Mouse (Mus musculus): ENCODE results near the gene Tceal7. TPM values are rescaled to one million over a fixed set of nuclear protein-coding genes. Genes with fewer than 3 reads are reported as not detected.
"Not testable (repeated sequence)": the region's sequence is repeated elsewhere in the genome, so short reads cannot be mapped to it uniquely, and the experiment has no call there.

The Tceal7 gene
- total and polyA plus RNA-seq, 2 experiments from 2014 or later: 2.4 to 4.1 TPM

DNA sequence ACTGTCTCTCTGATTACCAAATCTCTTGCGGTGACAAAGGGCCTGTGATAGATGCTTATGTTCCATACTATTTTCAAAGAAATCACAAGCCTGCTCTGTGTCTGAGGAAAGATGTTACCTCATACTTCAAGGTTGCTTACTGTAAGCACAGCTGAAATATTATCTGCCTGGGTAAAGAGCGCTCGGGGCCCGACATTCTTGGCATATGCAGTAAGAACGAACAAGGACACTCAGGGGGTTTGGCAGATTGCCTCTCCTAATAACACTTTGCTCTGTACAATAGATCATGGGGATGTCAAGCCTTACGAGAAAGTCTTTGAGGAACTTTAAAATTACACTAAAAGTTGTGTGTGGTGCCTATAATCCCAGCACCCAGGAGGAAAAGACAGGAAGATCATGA lies 34.2 kb downstream of the Tceal7 start:
- no peaks in the 10 kb centered on the region for H3K36me3 ChIP-seq (ENCODE audit: insufficient read depth, low read length)
- no peaks in the 10 kb centered on the region for H3K4me1 ChIP-seq (ENCODE audit: insufficient read depth, low read length)
- no peak for TF ChIP-seq CTCF (IDR thresholded peaks at IDR 0.05; ENCODE audit: low read depth)
- H3K27me3 ChIP-seq (ENCODE audit: insufficient read depth, low read length): no peaks in the 10 kb centered on the region
- WGBS: 72% methylated on average over 6 of the region's 6 CpGs
- H3K4me2 ChIP-seq (ENCODE audit: low read depth, low read length): no peak overlapping the region
- H3K27ac ChIP-seq: no peak overlapping the region
- DNase-seq (ENCODE audit: low spot score): no peak
- no peak overlapping the region for H3K9ac ChIP-seq (replicated peaks; ENCODE audit: low read length)
- H3K9me3 ChIP-seq (ENCODE audit: low read length): no peaks in the 10 kb centered on the region
- H3K4me3 ChIP-seq (ENCODE audit: low read length): no peak overlapping the region
- no peak for ATAC-seq

DNA sequence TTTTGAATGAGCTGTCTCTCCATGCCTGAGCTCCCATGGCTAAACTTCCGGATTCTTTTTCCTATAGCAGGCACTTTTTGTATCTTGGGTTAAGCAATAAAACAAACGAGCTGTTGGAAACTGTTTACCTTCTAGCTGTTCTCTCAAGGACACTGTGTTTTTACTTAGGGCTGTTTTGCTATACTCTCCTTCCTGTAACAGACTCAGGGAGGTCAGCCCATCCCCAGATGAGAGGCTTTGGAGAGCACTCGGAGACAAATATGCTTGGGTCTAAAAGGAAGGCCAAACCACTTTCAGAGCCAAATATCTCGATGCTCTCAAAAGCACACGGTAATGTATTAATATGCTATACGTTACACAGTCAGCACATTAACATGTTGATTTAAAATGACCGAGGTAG lies 35.1 kb downstream of the Tceal7 start:
- no peaks in the 10 kb centered on the region for H3K36me3 ChIP-seq (ENCODE audit: insufficient read depth, low read length)
- no peak overlapping the region for H3K27ac ChIP-seq
- no peaks in the 10 kb centered on the region for H3K27me3 ChIP-seq (ENCODE audit: insufficient read depth, low read length)
- whole genome bisulfite sequencing: 82% methylated on average over 7 of the region's 7 CpGs
- no peak overlapping the region for H3K4me3 ChIP-seq (ENCODE audit: low read length)
- no peak for TF ChIP-seq CTCF (IDR thresholded peaks at IDR 0.05; ENCODE audit: low read depth)
- no peak overlapping the region for H3K4me2 ChIP-seq (ENCODE audit: low read depth, low read length)
- H3K4me1 ChIP-seq (ENCODE audit: insufficient read depth, low read length): no peaks in the 10 kb centered on the region
- H3K9me3 ChIP-seq (ENCODE audit: low read length): no peaks in the 10 kb centered on the region
- no peak overlapping the region for H3K9ac ChIP-seq (replicated peaks; ENCODE audit: low read length)
- ATAC-seq: no peak
- DNase-seq (ENCODE audit: low spot score): no peak

DNA sequence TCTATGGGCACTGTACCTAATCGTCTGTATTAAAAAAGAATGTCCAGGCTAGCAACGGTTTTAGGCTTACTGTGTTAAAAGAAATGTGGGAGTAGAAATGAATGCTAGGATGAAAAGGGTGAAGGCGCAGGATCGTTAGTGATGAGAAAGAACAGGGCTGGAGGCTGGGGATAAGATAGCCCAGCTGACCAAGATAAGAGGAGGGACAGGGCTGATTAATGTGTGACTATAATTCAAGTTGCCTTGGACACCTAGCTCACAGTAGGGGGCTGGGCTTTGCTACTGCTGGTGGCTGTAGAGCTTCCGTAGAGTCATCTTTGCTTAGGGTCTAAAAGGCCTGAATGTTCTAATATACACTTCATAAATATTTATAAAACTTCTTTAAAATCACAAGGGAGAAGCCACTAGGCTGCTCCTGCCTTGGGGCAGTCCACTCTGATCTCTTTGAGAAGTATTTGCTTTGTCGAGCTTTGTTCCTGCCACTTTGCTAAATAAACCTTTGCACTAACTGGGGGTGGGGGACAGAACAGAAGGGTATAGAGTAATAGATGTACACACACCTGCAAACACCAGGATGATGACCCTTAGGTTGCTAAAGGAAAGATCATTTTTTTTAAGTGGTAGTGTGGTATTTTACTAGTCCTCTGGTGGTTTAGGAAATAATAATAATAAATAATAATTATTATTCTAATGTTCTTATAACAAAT lies 37.6 kb downstream of the Tceal7 start:
- H3K9me3 ChIP-seq (ENCODE audit: low read length): no peaks in the 10 kb centered on the region
- DNase-seq (ENCODE audit: low spot score): no peak
- H3K9ac ChIP-seq (replicated peaks; ENCODE audit: low read length): no peak overlapping the region
- TF ChIP-seq CTCF (IDR thresholded peaks at IDR 0.05; ENCODE audit: low read depth): no peak
- H3K36me3 ChIP-seq (ENCODE audit: insufficient read depth, low read length): no peaks in the 10 kb centered on the region
- no peak overlapping the region for H3K4me2 ChIP-seq (ENCODE audit: low read depth, low read length)
- no peaks in the 10 kb centered on the region for H3K27me3 ChIP-seq (ENCODE audit: insufficient read depth, low read length)
- H3K4me1 ChIP-seq (ENCODE audit: insufficient read depth, low read length): no peaks in the 10 kb centered on the region
- WGBS: 71% methylated on average over 6 of the region's 6 CpGs
- H3K27ac ChIP-seq: no peak overlapping the region
- no peak overlapping the region for H3K4me3 ChIP-seq (ENCODE audit: low read length)
- ATAC-seq: no peak

- 76% methylated on average over 5 of the region's 5 CpGs for WGBS
- TF ChIP-seq CTCF (IDR thresholded peaks at IDR 0.05; ENCODE audit: low read depth): no peak
- Histone ChIP-seq H3K9ac (replicated peaks; ENCODE audit: low read length) (no peak overlapping the region), H3K4me3 (ENCODE audit: low read length) (no peak overlapping the region), H3K27ac (no peak overlapping the region), H3K9me3 (ENCODE audit: low read length) (no peaks in the 10 kb centered on the region), H3K4me2 (ENCODE audit: low read depth, low read length) (no peak overlapping the region), H3K4me1 (ENCODE audit: insufficient read depth, low read length) (no peaks in the 10 kb centered on the region), H3K27me3 (ENCODE audit: insufficient read depth, low read length) (no peaks in the 10 kb centered on the region), H3K36me3 (ENCODE audit: insufficient read depth, low read length) (no peaks in the 10 kb centered on the region)
- no peak for DNase-seq (ENCODE audit: low spot score)
- ATAC-seq: no peak
These were observed 53.1 kb downstream of the Tceal7 start for GRCm38 (mm10) chrX:136267720-136268119.

GRCm38 (mm10) chrX:136268173-136268572 lies 53.6 kb downstream of the Tceal7 start:
- no peak overlapping the region for H3K4me3 ChIP-seq (ENCODE audit: low read length)
- no peaks in the 10 kb centered on the region for H3K4me1 ChIP-seq (ENCODE audit: insufficient read depth, low read length)
- H3K27me3 ChIP-seq (ENCODE audit: insufficient read depth, low read length): no peaks in the 10 kb centered on the region
- no peak for DNase-seq (ENCODE audit: low spot score)
- no peaks in the 10 kb centered on the region for H3K9me3 ChIP-seq (ENCODE audit: low read length)
- H3K27ac ChIP-seq: no peak overlapping the region
- no peak for ATAC-seq
- 83% methylated on average over 4 of the region's 4 CpGs for WGBS
- no peaks in the 10 kb centered on the region for H3K36me3 ChIP-seq (ENCODE audit: insufficient read depth, low read length)
- no peak overlapping the region for H3K4me2 ChIP-seq (ENCODE audit: low read depth, low read length)
- TF ChIP-seq CTCF (IDR thresholded peaks at IDR 0.05; ENCODE audit: low read depth): no peak
- no peak overlapping the region for H3K9ac ChIP-seq (replicated peaks; ENCODE audit: low read length)

- H3K9ac ChIP-seq (replicated peaks; ENCODE audit: low read length): peak within 1 kb of the TSS; percentile 52
- WGBS: 77% methylated on average over 4 of the region's 30 CpGs
- peak; percentile 2 for DNase-seq (ENCODE audit: low spot score)
- peak within 1 kb of the TSS; percentile 55 for H3K4me2 ChIP-seq (ENCODE audit: low read depth, low read length)
- not testable (repeated sequence) for H3K9me3 ChIP-seq (ENCODE audit: low read length); H3K36me3 ChIP-seq (ENCODE audit: insufficient read depth, low read length); H3K27me3 ChIP-seq (ENCODE audit: insufficient read depth, low read length); H3K4me1 ChIP-seq (ENCODE audit: insufficient read depth, low read length)
- H3K27ac ChIP-seq: peak within 1 kb of the TSS; percentile 75
- ATAC-seq: peak; percentile 98
- peak within 1 kb of the TSS; percentile 39 for H3K4me3 ChIP-seq (ENCODE audit: low read length)
These were observed 55.3 kb downstream of the Tceal7 start, which contains the start of gene Bex3 for GRCm38 (mm10) chrX:136269743-136270392. TSS of gene Bex3 (plus strand) at chrX:136270253.

GRCm38 (mm10) chrX:136270393-136271111 lies 56.0 kb downstream of the Tceal7 start:
- H3K4me1 ChIP-seq (ENCODE audit: insufficient read depth, low read length); H3K36me3 ChIP-seq (ENCODE audit: insufficient read depth, low read length); H3K9me3 ChIP-seq (ENCODE audit: low read length); H3K27me3 ChIP-seq (ENCODE audit: insufficient read depth, low read length): not testable (repeated sequence)
- 32% methylated on average over 14 of the region's 60 CpGs for WGBS
- ATAC-seq (peak; percentile 77), DNase-seq (ENCODE audit: low spot score) (peak; percentile 65)
- H3K4me2 ChIP-seq (ENCODE audit: low read depth, low read length): peak overlapping the region; percentile 55
- H3K4me3 ChIP-seq (ENCODE audit: low read length): peak overlapping the region; percentile 39
- H3K9ac ChIP-seq (replicated peaks; ENCODE audit: low read length): peak overlapping the region; percentile 52
- H3K27ac ChIP-seq: peak overlapping the region; percentile 75
